Mouse (Mus musculus): ENCODE measurements at regions not wholly inside any gene's neighbourhood (a gene's known extent, or its start where the extent isn't known, plus 50 kb on each side); places are given as distances from the start of the nearest gene placed in this dataset.

DNA sequence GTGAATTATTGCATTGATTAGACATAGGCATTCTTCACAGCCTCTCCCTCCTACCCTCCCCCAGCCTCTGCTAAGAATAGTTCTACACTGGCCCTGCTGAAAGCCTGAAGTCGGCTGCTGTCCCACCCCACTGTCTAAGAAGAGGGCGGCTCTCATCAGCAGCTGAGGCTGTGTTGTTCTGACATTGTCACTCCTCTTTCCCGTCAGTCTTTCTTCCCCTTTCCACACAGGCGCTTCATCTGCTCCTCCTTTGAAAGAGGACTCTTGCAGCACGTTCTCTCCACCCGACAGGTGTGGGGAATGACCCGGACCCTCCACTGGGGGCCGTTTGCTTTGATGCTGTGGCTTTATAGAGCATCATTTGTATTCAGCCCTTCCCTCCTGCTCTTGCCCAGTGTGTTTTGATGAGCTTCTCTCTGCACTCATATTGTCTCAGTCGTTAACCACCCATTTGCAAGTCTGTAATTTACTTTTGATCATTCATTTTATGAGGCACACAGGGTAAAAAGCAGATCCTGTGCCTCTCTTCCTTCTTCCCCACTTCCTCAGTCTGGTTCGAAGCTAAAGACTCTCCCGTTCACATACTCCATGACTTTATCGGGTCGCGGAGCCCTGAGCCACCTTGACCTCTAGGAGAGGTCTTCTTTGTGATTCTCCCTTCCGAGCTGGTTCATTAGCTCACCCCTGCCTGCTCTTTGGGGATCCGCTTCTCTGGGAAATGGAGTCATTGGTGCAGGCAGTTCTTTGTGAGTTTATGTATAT lies 142.2 kb upstream of the Snx19 start:
- DNase-seq (ENCODE audit: low read depth) = no peak

DNA sequence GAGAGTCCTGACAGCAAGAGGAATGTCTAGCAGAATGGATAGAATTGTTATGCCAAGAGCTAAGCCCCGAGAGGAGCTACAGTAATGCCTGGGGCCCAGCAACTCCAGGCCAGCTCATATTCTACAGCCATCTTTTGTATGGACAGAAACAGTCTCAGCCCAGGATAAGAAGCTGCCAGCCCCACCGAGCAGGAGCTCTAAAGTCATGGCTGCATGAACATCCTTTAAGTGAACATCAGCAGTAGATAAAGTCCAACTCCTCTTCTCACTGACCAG lies 141.6 kb upstream of the Snx19 start:
- DNase-seq (ENCODE audit: low read depth) = no peak

GRCm38 (mm10) chr9:30299844-30300243 lies 127.1 kb upstream of the Snx19 start:
- no peak for DNase-seq (ENCODE audit: low read depth)

- DNase-seq (ENCODE audit: low read depth) = no peak
Measured at GRCm38 (mm10) chr9:30308281-30308680, 118.6 kb upstream of the Snx19 start.

DNA sequence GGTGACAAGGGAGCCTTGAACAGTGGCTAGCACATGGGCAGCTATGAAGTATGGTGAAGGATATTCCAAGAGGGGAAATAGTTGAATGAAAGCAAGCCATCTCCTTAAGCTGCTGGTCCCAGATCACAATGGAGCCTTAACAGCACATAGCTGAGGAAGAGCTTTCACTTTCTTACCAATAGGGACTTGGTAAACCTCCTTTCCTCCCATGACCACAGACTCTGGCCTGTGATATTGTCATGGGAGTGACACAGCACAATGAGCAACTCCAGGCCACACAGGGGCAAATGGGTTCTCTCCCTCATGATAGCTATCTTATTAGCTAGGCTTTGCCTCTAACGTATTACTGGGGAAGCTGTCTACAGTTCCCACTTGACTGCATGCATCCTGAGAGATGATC lies 113.5 kb upstream of the Snx19 start:
- DNase-seq (ENCODE audit: low read depth) = no peak

- DNase-seq (ENCODE audit: low read depth) = no peak
Measured at GRCm38 (mm10) chr9:30314355-30315171, 112.3 kb upstream of the Snx19 start.

DNA sequence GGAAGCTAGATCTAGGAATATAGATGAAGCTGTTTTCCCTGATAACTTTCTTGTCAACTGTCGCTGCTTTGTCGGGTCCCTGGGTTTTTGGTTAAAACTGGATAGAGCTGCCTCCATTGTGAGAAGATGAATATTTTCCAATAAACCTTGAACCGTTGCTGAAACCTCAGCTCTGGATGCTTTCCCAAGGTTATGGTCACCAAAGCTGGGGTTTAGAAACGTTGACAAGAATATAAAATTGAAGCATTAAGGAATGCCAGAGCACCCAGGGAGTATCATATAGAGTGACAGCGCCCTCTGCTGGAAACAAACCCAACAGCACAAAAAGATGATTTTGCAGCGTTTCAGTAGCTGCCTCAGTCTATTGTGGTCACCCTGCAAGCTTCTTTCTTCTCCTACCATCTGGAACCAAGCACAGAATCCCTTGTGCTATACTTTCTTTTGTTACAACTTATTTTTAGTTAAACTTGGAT lies 111.7 kb upstream of the Snx19 start:
- no peak for DNase-seq (ENCODE audit: low read depth)

DNA sequence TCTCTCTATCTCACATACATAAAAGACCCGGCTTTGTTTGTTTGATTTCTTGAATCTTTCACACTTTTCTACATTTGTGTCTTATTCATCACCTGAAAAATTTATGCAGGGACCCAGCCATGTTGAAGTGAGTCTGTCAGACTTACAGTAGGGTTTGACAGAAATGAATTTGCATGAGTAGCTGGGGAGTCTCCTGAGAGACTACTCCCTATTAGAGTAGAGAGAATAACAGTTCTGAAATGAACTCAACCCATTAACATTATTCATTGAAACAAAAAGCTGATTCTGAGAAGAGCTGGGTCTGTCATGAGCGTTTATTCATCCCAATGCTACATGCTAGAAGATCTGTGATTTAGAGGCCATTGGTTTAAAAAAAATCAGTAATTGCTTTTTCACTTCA lies 82.0 kb upstream of the Snx19 start:
- DNase-seq (ENCODE audit: low read depth) = no peak

DNA sequence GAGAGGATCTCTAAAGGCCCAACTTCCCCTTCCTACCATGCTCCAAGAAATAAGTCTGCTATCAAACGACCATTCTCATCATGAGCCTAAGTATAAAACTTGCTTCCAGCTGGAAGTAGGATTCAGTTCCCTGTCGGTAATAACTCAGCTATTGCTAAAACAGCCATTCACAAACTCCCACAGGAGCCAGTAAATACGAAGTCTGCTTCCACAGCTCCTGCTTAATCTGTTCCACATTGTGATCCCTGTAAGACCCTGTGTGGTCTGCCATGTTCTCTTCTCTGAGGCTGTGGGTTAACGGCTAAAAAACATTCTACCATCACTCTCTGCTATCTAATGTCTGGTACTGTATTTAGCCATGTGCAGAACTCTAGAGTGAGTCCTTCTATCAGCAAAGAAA lies 72.9 kb upstream of the Snx19 start:
- no peak for DNase-seq (ENCODE audit: low read depth)

DNA sequence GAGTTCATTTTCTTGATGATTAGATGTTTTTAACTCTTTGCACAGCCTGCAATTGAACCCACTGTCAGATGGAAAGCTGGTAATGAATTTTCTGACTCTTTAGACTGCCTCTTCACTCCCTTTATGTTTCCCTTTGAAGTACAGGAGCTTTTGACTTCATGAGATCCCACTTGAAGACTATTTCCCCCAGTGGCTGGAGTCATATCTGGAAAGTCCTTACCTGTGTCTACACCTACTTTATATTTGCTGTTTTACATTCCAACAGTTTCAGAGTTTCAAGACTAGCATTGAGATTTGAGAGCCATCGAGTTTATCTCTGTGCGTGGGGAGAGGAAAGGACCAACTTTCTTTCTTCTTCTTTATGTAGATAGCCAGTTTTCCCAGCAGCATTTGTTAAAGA lies 71.3 kb upstream of the Snx19 start:
- no peak for DNase-seq (ENCODE audit: low read depth)

- no peak for DNase-seq (ENCODE audit: low read depth)
Measured at GRCm38 (mm10) chr9:30369554-30370440, 57.1 kb upstream of the Snx19 start.

DNA sequence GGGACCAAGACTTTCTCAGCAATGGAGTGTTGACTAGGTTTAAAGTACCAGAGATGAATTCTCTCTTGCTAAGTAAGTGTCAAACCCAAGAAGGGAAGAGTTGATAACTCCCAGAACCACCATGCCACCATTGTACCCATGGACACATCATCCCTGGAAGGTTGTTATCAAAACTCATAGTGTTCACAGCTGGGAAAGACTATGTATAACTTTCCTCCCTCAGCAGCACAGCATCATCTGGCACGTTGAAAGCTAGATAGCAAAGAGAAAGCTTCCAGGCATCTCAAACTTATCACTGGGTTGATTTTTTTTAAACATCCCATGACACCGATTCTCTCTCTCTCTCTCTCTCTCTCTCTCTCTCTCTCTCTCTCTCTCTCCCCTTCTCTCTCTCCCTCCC lies 56.1 kb upstream of the Snx19 start:
- DNase-seq (ENCODE audit: low read depth) = no peak

DNA sequence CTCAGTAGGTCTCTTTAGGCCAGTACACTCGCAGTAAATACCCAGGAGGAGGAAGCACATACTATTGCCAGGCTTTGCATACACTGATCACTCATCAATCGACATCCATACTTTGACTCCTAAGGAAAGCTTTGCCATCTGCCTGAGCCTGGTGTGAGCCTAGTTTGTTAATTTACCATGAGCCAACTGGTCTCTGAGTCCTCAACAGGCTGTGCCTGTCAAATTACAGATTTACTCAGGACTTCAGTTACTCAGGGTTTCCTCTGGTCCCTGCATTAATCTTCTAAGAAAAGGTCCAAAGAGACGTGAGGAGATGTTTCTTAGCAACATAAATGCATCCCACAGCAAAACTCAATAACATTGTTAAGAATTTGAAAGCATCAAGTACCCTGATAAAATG lies 50.0 kb upstream of the Snx19 start:
- DNase-seq (ENCODE audit: low read depth) = no peak

Data from fibroblast of lung, adult 2 months (primary cell).